ENCODE assay signal across 18 mouse cellular contexts in the genomic region with DNA sequence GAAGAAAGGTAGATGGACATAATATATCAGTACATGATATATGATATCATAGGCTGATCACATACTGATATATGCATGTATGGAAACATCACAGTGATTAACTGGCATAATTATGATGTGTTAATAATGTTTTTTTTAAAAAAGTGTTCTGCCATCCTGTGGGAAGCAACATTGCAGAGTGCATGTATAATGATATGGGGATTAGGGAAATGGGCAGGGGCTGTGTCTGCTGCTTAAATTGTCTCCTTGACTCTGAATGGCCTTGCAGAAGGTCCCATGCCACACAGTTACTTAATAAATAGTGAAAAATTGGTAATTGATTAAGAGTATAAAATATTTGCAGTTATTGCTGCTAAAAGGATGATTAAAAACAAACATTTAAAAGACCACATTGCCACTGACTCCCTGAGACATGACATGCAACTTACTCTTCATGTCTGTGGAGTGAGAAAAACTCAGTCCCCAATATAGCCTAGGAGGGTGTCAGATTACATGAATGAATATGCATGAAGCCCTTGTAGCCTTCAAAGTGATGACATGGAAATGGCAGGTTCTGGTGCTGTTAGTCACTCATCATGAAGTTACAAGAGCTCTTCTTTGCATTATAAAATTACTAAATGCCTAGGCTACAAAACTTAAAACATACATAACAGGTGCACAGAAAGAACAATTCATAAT.
DNase-seq lines count a peak whose midpoint lies in the region; ATAC-seq lines count a peak whose summit lies in the region.
"Had no signal": no experiment of that assay in that cellular context is flagged by ENCODE, and none has a peak within 500 bp of the region (broad histone marks: within the 10 kb centered on the region; RNA-seq: fewer than 3 reads in every experiment).

No protein-coding gene starts in this region.

- H3K4me2 ChIP-seq in forebrain, embryonic 13.5 days: no peak overlapping the region
- H3K4me2 ChIP-seq in midbrain, embryonic 11.5 days: no peak overlapping the region
- H3K4me2 ChIP-seq in midbrain, embryonic 13.5 days (replicated peaks): no peak overlapping the region
- H3K4me2 ChIP-seq: embryonic facial prominence, embryonic 13.5 days; heart, embryonic 12.5 days; hindbrain, embryonic 15.5 days had no signal

- no peak overlapping the region for H3K4me3 ChIP-seq in forebrain, embryonic 13.5 days
- no peak overlapping the region for H3K4me3 ChIP-seq in forebrain, embryonic 10.5 days
- H3K4me3 ChIP-seq in midbrain, embryonic 11.5 days (ENCODE audit: low read depth, low read length): no peak overlapping the region
- no peak overlapping the region for H3K4me3 ChIP-seq in midbrain, embryonic 13.5 days (replicated peaks)
- H3K4me3 ChIP-seq: embryonic facial prominence, embryonic 13.5 days; heart, adult 2 months; heart, embryonic 12.5 days; hindbrain, embryonic 15.5 days had no signal

- no peak overlapping the region for H3K9ac ChIP-seq in forebrain, embryonic 13.5 days
- H3K9ac ChIP-seq in midbrain, embryonic 11.5 days (ENCODE audit: low read length): no peak overlapping the region
- H3K9ac ChIP-seq in midbrain, embryonic 13.5 days (replicated peaks): no peak overlapping the region
- H3K9ac ChIP-seq: embryonic facial prominence, embryonic 13.5 days; heart, embryonic 12.5 days; hindbrain, embryonic 15.5 days had no signal

- H3K27ac ChIP-seq in forebrain, embryonic 13.5 days: no peak overlapping the region
- no peak overlapping the region for H3K27ac ChIP-seq in forebrain, embryonic 10.5 days
- no peak overlapping the region for H3K27ac ChIP-seq in midbrain, embryonic 11.5 days (ENCODE audit: low read depth, low read length)
- H3K27ac ChIP-seq in midbrain, embryonic 13.5 days: no peak overlapping the region
- H3K27ac ChIP-seq: embryonic facial prominence, embryonic 13.5 days; heart, adult 2 months; hindbrain, embryonic 15.5 days had no signal

- peak; percentile 62; the same call in 1 of the 2 replicates for ATAC-seq in forebrain, embryonic 13.5 days
- peak; percentile 84 for ATAC-seq in midbrain, embryonic 11.5 days (ENCODE audit: low FRiP score)
- no peak for ATAC-seq in midbrain, embryonic 13.5 days
- ATAC-seq: intestine, embryonic 16.5 days had no signal

- peak; percentile 15 for DNase-seq in embryo, embryonic 11 days
- no peak for DNase-seq in embryo, embryonic 9.5 days (ENCODE audit: extremely low spot score)
- DNase-seq in forebrain, embryonic 10.5 days (ENCODE audit: extremely low spot score, low spot score): no peak
- peak; percentile 79 for DNase-seq in midbrain, embryonic 11.5 days (ENCODE audit: low spot score, missing footprints)
- no peak for DNase-seq in kidney, postnatal 4 days
- DNase-seq: adrenal gland, postnatal 10 days; cerebellum, adult 11-12 months; cerebellum, adult 9-10 months; cerebellum, postnatal 25 days; gastrocnemius, postnatal 14 days; heart, adult 2 months; kidney, adult 2 months had no signal

- H3K36me3 ChIP-seq in forebrain, embryonic 13.5 days (ENCODE audit: poor library complexity, severe bottlenecking): no peaks in the 10 kb centered on the region
- no peaks in the 10 kb centered on the region for H3K36me3 ChIP-seq in forebrain, embryonic 10.5 days (replicated peaks)
- no peaks in the 10 kb centered on the region for H3K36me3 ChIP-seq in midbrain, embryonic 11.5 days (ENCODE audit: control insufficient read depth, insufficient read depth, low read length)
- H3K36me3 ChIP-seq in midbrain, embryonic 13.5 days: no peaks in the 10 kb centered on the region
- H3K36me3 ChIP-seq: embryonic facial prominence, embryonic 13.5 days; heart, embryonic 12.5 days; hindbrain, embryonic 15.5 days had no signal

- no peaks in the 10 kb centered on the region for H3K9me3 ChIP-seq in forebrain, embryonic 13.5 days (replicated peaks)
- no peaks in the 10 kb centered on the region for H3K9me3 ChIP-seq in forebrain, embryonic 10.5 days
- H3K9me3 ChIP-seq in midbrain, embryonic 11.5 days (ENCODE audit: control insufficient read depth, low read length): no peaks in the 10 kb centered on the region
- no peaks in the 10 kb centered on the region for H3K9me3 ChIP-seq in midbrain, embryonic 13.5 days
- H3K9me3 ChIP-seq: embryonic facial prominence, embryonic 13.5 days; heart, embryonic 12.5 days; hindbrain, embryonic 15.5 days had no signal

- H3K4me1 ChIP-seq in forebrain, embryonic 13.5 days: peaks cover 6% of the 10 kb centered on the region; the same call in 1 of the 2 replicates
- H3K4me1 ChIP-seq in forebrain, embryonic 10.5 days: no peaks in the 10 kb centered on the region
- H3K4me1 ChIP-seq in midbrain, embryonic 11.5 days (ENCODE audit: control insufficient read depth, insufficient read depth, low read length): no peaks in the 10 kb centered on the region
- H3K4me1 ChIP-seq in midbrain, embryonic 13.5 days (replicated peaks): 0 out of 2 replicates have a peak, but pooled peaks cover 6% of the 10 kb centered on the region
- H3K4me1 ChIP-seq: embryonic facial prominence, embryonic 13.5 days; heart, embryonic 12.5 days; hindbrain, embryonic 15.5 days had no signal

- no peaks in the 10 kb centered on the region for H3K27me3 ChIP-seq in forebrain, embryonic 13.5 days
- H3K27me3 ChIP-seq in forebrain, embryonic 10.5 days (ENCODE audit: poor library complexity, severe bottlenecking): no peaks in the 10 kb centered on the region
- no peaks in the 10 kb centered on the region for H3K27me3 ChIP-seq in midbrain, embryonic 11.5 days (ENCODE audit: control insufficient read depth, insufficient read depth, low read length)
- H3K27me3 ChIP-seq in midbrain, embryonic 13.5 days: no peaks in the 10 kb centered on the region
- H3K27me3 ChIP-seq: embryonic facial prominence, embryonic 13.5 days; heart, embryonic 12.5 days; hindbrain, embryonic 15.5 days had no signal

Comparison
In these comparisons a context has a peak if more than half of its experiments do, and no peak if none do; other contexts are left out.
1. DNase-seq: peak in embryo, embryonic 11 days (single experiment) and midbrain, embryonic 11.5 days (single experiment); none in embryo, embryonic 9.5 days (single experiment), forebrain, embryonic 10.5 days (single experiment) and kidney, postnatal 4 days (0 of 2).